Mouse (Mus musculus) heart, embryonic 12.5 days (tissue): ENCODE results near the gene Scfd2. TPM values are rescaled to one million over a fixed set of nuclear protein-coding genes. Genes with fewer than 3 reads are reported as not detected.

ENCODE experiments used
- ATAC-seq: fragments of 200-750 bp; cut with Nextera tagmentation; 2 replicates; pipeline ENCODE4 v1.8.0; 2017; ENCODE audit warnings: moderate TSS enrichment, moderate library complexity; ENCODE audit not compliant: insufficient number of reproducible peaks, low FRiP score
- H3K27ac ChIP-seq: fragments of 300-500 bp; sonication (generic); 2 replicates; pipeline ENCODE4 v1.5.1; 2016; ENCODE audit warnings: mild to moderate bottlenecking, moderate library complexity; ENCODE audit not compliant: poor library complexity, severe bottlenecking
- H3K27me3 ChIP-seq: fragments of 300-500 bp; sonication (generic); replicated peaks from 2 replicates; pipeline ENCODE4 v1.6.1; 2016; ENCODE audit warnings: mild to moderate bottlenecking, moderate library complexity
- H3K36me3 ChIP-seq: fragments of 300-500 bp; sonication (generic); 2 replicates; pipeline ENCODE4 v1.6.1; 2016; ENCODE audit warnings: mild to moderate bottlenecking, moderate library complexity
- H3K4me1 ChIP-seq: fragments of 300-500 bp; sonication (generic); replicated peaks from 2 replicates; pipeline ENCODE4 v1.6.1; 2016; ENCODE audit warnings: mild to moderate bottlenecking
- H3K4me2 ChIP-seq: fragments of 300-500 bp; sonication (generic); 2 replicates; pipeline ENCODE4 v1.6.1; 2016; ENCODE audit warnings: mild to moderate bottlenecking, moderate library complexity
- H3K4me3 ChIP-seq: fragments of 300-500 bp; sonication (generic); 2 replicates; pipeline ENCODE4 v1.5.1; 2016; ENCODE audit warnings: mild to moderate bottlenecking
- H3K9ac ChIP-seq: fragments of 300-500 bp; sonication (generic); 2 replicates; pipeline ENCODE4 v1.6.1; 2016; ENCODE audit warnings: mild to moderate bottlenecking, moderate library complexity
- H3K9me3 ChIP-seq: fragments of 300-500 bp; sonication (generic); replicated peaks from 2 replicates; pipeline ENCODE4 v1.6.1; 2016; ENCODE audit warnings: mild to moderate bottlenecking, moderate library complexity
- WGBS: fragments of 180-500 bp; shearing (Covaris S2); methylation state at CpG from one replicate; pipeline ENCODE4 v1.1.7; 2016; 5-methylcytosine and 5-hydroxymethylcytosine counted together
- polyA plus RNA-seq: library from polyadenylated mRNA; unstranded; fragments of >200 nt; fragmentation: Nextera tagmentation; extraction: Ambion mirVana; gene quantifications from 2 replicates; pipeline ENCODE4 v1.2.1, GENCODE M21; 2016

The Scfd2 gene
- polyA plus RNA-seq, 1 experiment from 2014 or later = 13.6 TPM

- H3K9ac ChIP-seq = no peak overlapping the region
- H3K4me1 ChIP-seq = peaks cover 7% of the 10 kb centered on the region; the same call in 1 of the 2 replicates
- 63% methylated on average over 3 of the region's 3 CpGs for WGBS
- H3K4me2 ChIP-seq = no peak overlapping the region
- H3K27me3 ChIP-seq = no peaks in the 10 kb centered on the region
- no peak overlapping the region for H3K27ac ChIP-seq
- H3K36me3 ChIP-seq = no peaks in the 10 kb centered on the region
- H3K9me3 ChIP-seq = no peaks in the 10 kb centered on the region
- no peak for ATAC-seq
- no peak overlapping the region for H3K4me3 ChIP-seq
Observed at GRCm38 (mm10) chr5:74333258-74333657, 198.3 kb downstream of the Scfd2 start.

GRCm38 (mm10) chr5:74326228-74326627 is 205.3 kb downstream of the Scfd2 start:
- 91% methylated on average over 6 of the region's 6 CpGs for WGBS
- no peak for ATAC-seq
- H3K4me3 ChIP-seq = no peak overlapping the region
- H3K9me3 ChIP-seq = no peaks in the 10 kb centered on the region
- H3K4me2 ChIP-seq = no peak overlapping the region
- H3K9ac ChIP-seq = no peak overlapping the region
- H3K27me3 ChIP-seq = no peaks in the 10 kb centered on the region
- peaks cover 11% of the 10 kb centered on the region for H3K4me1 ChIP-seq
- no peak overlapping the region for H3K27ac ChIP-seq
- H3K36me3 ChIP-seq = no peaks in the 10 kb centered on the region

- no peak overlapping the region for H3K4me2 ChIP-seq
- H3K36me3 ChIP-seq = no peaks in the 10 kb centered on the region
- WGBS = 75% methylated on average over 10 of the region's 10 CpGs
- H3K4me1 ChIP-seq = peaks cover 5% of the 10 kb centered on the region; the same call in 1 of the 2 replicates
- no peak overlapping the region for H3K9ac ChIP-seq
- ATAC-seq = no peak
- H3K27me3 ChIP-seq = no peaks in the 10 kb centered on the region
- H3K4me3 ChIP-seq = no peak overlapping the region
- no peak overlapping the region for H3K27ac ChIP-seq
- no peaks in the 10 kb centered on the region for H3K9me3 ChIP-seq
Observed at GRCm38 (mm10) chr5:74321010-74321746, 210.4 kb downstream of the Scfd2 start.

GRCm38 (mm10) chr5:74319551-74319950 is 212.0 kb downstream of the Scfd2 start:
- H3K36me3 ChIP-seq = no peaks in the 10 kb centered on the region
- peaks cover 11% of the 10 kb centered on the region for H3K4me1 ChIP-seq
- H3K27me3 ChIP-seq = no peaks in the 10 kb centered on the region
- H3K27ac ChIP-seq = no peak overlapping the region
- WGBS = 68% methylated on average over 2 of the region's 2 CpGs
- H3K4me3 ChIP-seq = no peak overlapping the region
- H3K9ac ChIP-seq = no peak overlapping the region
- H3K9me3 ChIP-seq = no peaks in the 10 kb centered on the region
- no peak overlapping the region for H3K4me2 ChIP-seq
- ATAC-seq = no peak

GRCm38 (mm10) chr5:74317174-74317573 is 214.4 kb downstream of the Scfd2 start:
- H3K4me2 ChIP-seq = no peak overlapping the region
- WGBS = 75% methylated on average over 3 of the region's 3 CpGs
- H3K9me3 ChIP-seq = no peaks in the 10 kb centered on the region
- no peaks in the 10 kb centered on the region for H3K27me3 ChIP-seq
- H3K4me1 ChIP-seq = peaks cover 11% of the 10 kb centered on the region
- no peak overlapping the region for H3K4me3 ChIP-seq
- no peak overlapping the region for H3K27ac ChIP-seq
- no peaks in the 10 kb centered on the region for H3K36me3 ChIP-seq
- ATAC-seq = no peak
- H3K9ac ChIP-seq = no peak overlapping the region

- H3K9me3 ChIP-seq = no peaks in the 10 kb centered on the region
- no peak overlapping the region for H3K27ac ChIP-seq
- no peak overlapping the region for H3K9ac ChIP-seq
- WGBS = 91% methylated on average over 11 of the region's 11 CpGs
- peaks cover 13% of the 10 kb centered on the region for H3K4me1 ChIP-seq
- no peaks in the 10 kb centered on the region for H3K36me3 ChIP-seq
- H3K27me3 ChIP-seq = no peaks in the 10 kb centered on the region
- no peak for ATAC-seq
- H3K4me2 ChIP-seq = no peak overlapping the region
- no peak overlapping the region for H3K4me3 ChIP-seq
Observed at GRCm38 (mm10) chr5:74316333-74316945, 215.1 kb downstream of the Scfd2 start.

- 71% methylated on average over 12 of the region's 12 CpGs for WGBS
- no peak overlapping the region for H3K4me2 ChIP-seq
- H3K27me3 ChIP-seq = no peaks in the 10 kb centered on the region
- H3K4me3 ChIP-seq = no peak overlapping the region
- H3K9ac ChIP-seq = no peak overlapping the region
- peaks cover 13% of the 10 kb centered on the region for H3K4me1 ChIP-seq
- no peaks in the 10 kb centered on the region for H3K9me3 ChIP-seq
- no peak for ATAC-seq
- H3K27ac ChIP-seq = no peak overlapping the region
- H3K36me3 ChIP-seq = no peaks in the 10 kb centered on the region
Observed at GRCm38 (mm10) chr5:74315471-74316245, 215.9 kb downstream of the Scfd2 start.

- no peaks in the 10 kb centered on the region for H3K36me3 ChIP-seq
- no peak overlapping the region for H3K4me2 ChIP-seq
- WGBS = 75% methylated on average over 6 of the region's 6 CpGs
- no peak overlapping the region for H3K4me3 ChIP-seq
- H3K9ac ChIP-seq = no peak overlapping the region
- no peaks in the 10 kb centered on the region for H3K9me3 ChIP-seq
- peaks cover 18% of the 10 kb centered on the region for H3K4me1 ChIP-seq
- no peak for ATAC-seq
- no peaks in the 10 kb centered on the region for H3K27me3 ChIP-seq
- no peak overlapping the region for H3K27ac ChIP-seq
Observed at GRCm38 (mm10) chr5:74314501-74314900, 217.1 kb downstream of the Scfd2 start.

- no peak overlapping the region for H3K9ac ChIP-seq
- H3K27ac ChIP-seq = no peak overlapping the region
- no peak overlapping the region for H3K4me3 ChIP-seq
- no peak overlapping the region for H3K4me2 ChIP-seq
- no peaks in the 10 kb centered on the region for H3K27me3 ChIP-seq
- WGBS = 87% methylated on average over 7 of the region's 7 CpGs
- H3K4me1 ChIP-seq = peaks cover 13% of the 10 kb centered on the region
- H3K9me3 ChIP-seq = no peaks in the 10 kb centered on the region
- no peaks in the 10 kb centered on the region for H3K36me3 ChIP-seq
- ATAC-seq = no peak
Observed at GRCm38 (mm10) chr5:74313542-74313941, 218.0 kb downstream of the Scfd2 start.

GRCm38 (mm10) chr5:74311865-74312264 is 219.7 kb downstream of the Scfd2 start:
- no peak for ATAC-seq

GRCm38 (mm10) chr5:74311200-74311825 is 220.2 kb downstream of the Scfd2 start:
- Histone ChIP-seq H3K9me3 (no peaks in the 10 kb centered on the region), H3K36me3 (no peaks in the 10 kb centered on the region), H3K27me3 (no peaks in the 10 kb centered on the region), H3K4me1 (peaks cover 13% of the 10 kb centered on the region), H3K27ac (no peak overlapping the region), H3K9ac (no peak overlapping the region), H3K4me3 (no peak overlapping the region), H3K4me2 (no peak overlapping the region)
- 25% methylated on average over 6 of the region's 6 CpGs for WGBS
- ATAC-seq = no peak

More at GRCm38 (mm10) chr5:74311865-74312264, 219.7 kb downstream of the Scfd2 start:
- WGBS = 64% methylated on average over 6 of the region's 6 CpGs
- no peaks in the 10 kb centered on the region for H3K9me3 ChIP-seq
- H3K4me1 ChIP-seq = peaks cover 13% of the 10 kb centered on the region
- no peaks in the 10 kb centered on the region for H3K36me3 ChIP-seq
- H3K4me2 ChIP-seq = no peak overlapping the region
- H3K27ac ChIP-seq = no peak overlapping the region
- H3K9ac ChIP-seq = no peak overlapping the region
- H3K4me3 ChIP-seq = no peak overlapping the region
- H3K27me3 ChIP-seq = no peaks in the 10 kb centered on the region
